ENCODE assay signal across 24 mouse cellular contexts in genomic region chr4:142246698-142247097, GRCm38 (mm10). TPM values are rescaled to one million over a fixed set of nuclear protein-coding genes. Genes with fewer than 3 reads are reported as not detected.
A peak's percentile ranks its signal among the peaks of the same experiment; 100 is the strongest.
DNase-seq lines count a peak whose midpoint lies in the region; ATAC-seq and TF ChIP-seq lines count a peak whose summit lies in the region.
"Had no signal": no experiment of that assay in that cellular context is flagged by ENCODE, and none has a peak within 500 bp of the region (broad histone marks: within the 10 kb centered on the region; RNA-seq: fewer than 3 reads in every experiment).

No protein-coding gene starts in this region.

- H3K4me2 ChIP-seq in heart, embryonic 12.5 days, result no peak overlapping the region
- H3K4me2 ChIP-seq in midbrain, embryonic 16.5 days (ENCODE audit: low read length), result no peak overlapping the region
- H3K4me2 ChIP-seq in hindbrain, postnatal 0 days (ENCODE audit: low read depth, low read length), result no peak overlapping the region
- H3K4me2 ChIP-seq: embryonic facial prominence, embryonic 15.5 days; forebrain, embryonic 15.5 days; liver, embryonic 12.5 days had no signal

- 0 out of 2 replicates have a peak overlapping the region, but pooled peaks have one; percentile 24 for H3K9ac ChIP-seq in heart, embryonic 12.5 days
- H3K9ac ChIP-seq in midbrain, embryonic 16.5 days (ENCODE audit: low read depth, low read length), result no peak overlapping the region
- H3K9ac ChIP-seq in hindbrain, postnatal 0 days (replicated peaks; ENCODE audit: low read length), result no peak overlapping the region
- H3K9ac ChIP-seq: embryonic facial prominence, embryonic 15.5 days; forebrain, embryonic 15.5 days; liver, embryonic 12.5 days; liver, postnatal 0 days had no signal

- H3K4me1 ChIP-seq in heart, embryonic 12.5 days (replicated peaks), result peaks cover 9% of the 10 kb centered on the region; the same call in 1 of the 2 replicates
- H3K4me1 ChIP-seq in midbrain, embryonic 10.5 days, result peaks cover 41% of the 10 kb centered on the region
- H3K4me1 ChIP-seq in midbrain, embryonic 16.5 days (ENCODE audit: control insufficient read depth, insufficient read depth, low read length), result peaks cover 7% of the 10 kb centered on the region; the same call in 1 of the 2 replicates
- H3K4me1 ChIP-seq in hindbrain, postnatal 0 days (ENCODE audit: insufficient read depth, low read length), result no peaks in the 10 kb centered on the region

- WGBS in heart, embryonic 12.5 days, result 22% methylated on average over 5 of the region's 5 CpGs
- 17% methylated on average over 5 of the region's 5 CpGs for WGBS in midbrain, embryonic 10.5 days
- 4% methylated on average over 5 of the region's 5 CpGs for WGBS in midbrain, embryonic 16.5 days
- 25% methylated on average over 5 of the region's 5 CpGs for WGBS in hindbrain, postnatal 0 days

- H3K27ac ChIP-seq in heart, embryonic 12.5 days (ENCODE audit: poor library complexity, severe bottlenecking), result no peak overlapping the region
- 0 out of 2 replicates have a peak overlapping the region, but pooled peaks have one; percentile 28 for H3K27ac ChIP-seq in midbrain, embryonic 10.5 days (replicated peaks)
- no peak overlapping the region for H3K27ac ChIP-seq in midbrain, embryonic 16.5 days (ENCODE audit: low read length)
- H3K27ac ChIP-seq in hindbrain, postnatal 0 days, result no peak overlapping the region
- H3K27ac ChIP-seq: embryonic facial prominence, embryonic 15.5 days; forebrain, embryonic 15.5 days; heart, adult 2 months; liver, embryonic 12.5 days had no signal

- no peak for ATAC-seq in heart, embryonic 12.5 days (ENCODE audit: insufficient number of reproducible peaks, low FRiP score)
- ATAC-seq in midbrain, embryonic 16.5 days, result no peak
- ATAC-seq in hindbrain, postnatal 0 days, result peak; percentile 22; the same call in 1 of the 2 replicates
- ATAC-seq: CD4-positive, CD25-positive, alpha-beta regulatory T cell, adult 4 months; forebrain, embryonic 15.5 days; liver, embryonic 12.5 days; liver, postnatal 0 days had no signal

- H3K4me3 ChIP-seq in heart, embryonic 12.5 days, result no peak overlapping the region
- no peak overlapping the region for H3K4me3 ChIP-seq in midbrain, embryonic 10.5 days
- H3K4me3 ChIP-seq in midbrain, embryonic 16.5 days (ENCODE audit: low read depth, low read length), result no peak overlapping the region
- H3K4me3 ChIP-seq in hindbrain, postnatal 0 days (ENCODE audit: low read length), result no peak overlapping the region
- H3K4me3 ChIP-seq: embryonic facial prominence, embryonic 15.5 days; forebrain, embryonic 15.5 days; heart, adult 2 months; liver, embryonic 12.5 days had no signal

- no peaks in the 10 kb centered on the region for H3K9me3 ChIP-seq in heart, embryonic 12.5 days (replicated peaks)
- no peaks in the 10 kb centered on the region for H3K9me3 ChIP-seq in midbrain, embryonic 10.5 days (replicated peaks)
- H3K9me3 ChIP-seq in midbrain, embryonic 16.5 days (replicated peaks; ENCODE audit: control insufficient read depth, low read length, poor library complexity, severe bottlenecking), result no peaks in the 10 kb centered on the region
- no peaks in the 10 kb centered on the region for H3K9me3 ChIP-seq in hindbrain, postnatal 0 days (ENCODE audit: low read length)
- H3K9me3 ChIP-seq: embryonic facial prominence, embryonic 15.5 days; forebrain, embryonic 15.5 days; liver, embryonic 12.5 days had no signal

- DNase-seq in heart, adult 9 months (ENCODE audit: low spot score in 2 of 2), result no peak
- no peak for DNase-seq in midbrain, embryonic 10.5 days (ENCODE audit: low spot score)
- DNase-seq in hindbrain, postnatal 0 days (ENCODE audit: low spot score), result peak; percentile 53
- peak; percentile 59 for DNase-seq in retina, postnatal 1 day
- DNase-seq in T-cell, adult 2 months (ENCODE audit: low spot score), result no peak
- DNase-seq: adrenal gland, adult 2 months; adrenal gland, postnatal 36 days; cerebellum, adult 2 months; cerebellum, postnatal 14 days; heart, adult 2 months; heart, postnatal 36 days; kidney, adult 11 months; kidney, postnatal 25 days; liver, postnatal 0 days; lung, postnatal 36 days; spleen, adult 18-20 months; thymus, postnatal 14 days had no signal

- no peaks in the 10 kb centered on the region for H3K27me3 ChIP-seq in heart, embryonic 12.5 days (replicated peaks)
- H3K27me3 ChIP-seq in midbrain, embryonic 10.5 days (ENCODE audit: low read depth, poor library complexity, severe bottlenecking), result 0 out of 2 replicates have a peak, but pooled peaks cover 5% of the 10 kb centered on the region
- no peaks in the 10 kb centered on the region for H3K27me3 ChIP-seq in midbrain, embryonic 16.5 days (ENCODE audit: control insufficient read depth, insufficient read depth, low read depth, low read length)
- H3K27me3 ChIP-seq in hindbrain, postnatal 0 days (ENCODE audit: insufficient read depth, low read length), result no peaks in the 10 kb centered on the region
- H3K27me3 ChIP-seq: embryonic facial prominence, embryonic 15.5 days; forebrain, embryonic 15.5 days; liver, embryonic 12.5 days had no signal

- H3K36me3 ChIP-seq in heart, embryonic 12.5 days, result no peaks in the 10 kb centered on the region
- H3K36me3 ChIP-seq in midbrain, embryonic 10.5 days, result no peaks in the 10 kb centered on the region
- H3K36me3 ChIP-seq in midbrain, embryonic 16.5 days (ENCODE audit: control insufficient read depth, insufficient read depth, low read length), result no peaks in the 10 kb centered on the region
- H3K36me3 ChIP-seq in hindbrain, postnatal 0 days (ENCODE audit: insufficient read depth, low read length), result no peaks in the 10 kb centered on the region
- H3K36me3 ChIP-seq: embryonic facial prominence, embryonic 15.5 days; forebrain, embryonic 15.5 days; liver, embryonic 12.5 days had no signal

- no peak for TF ChIP-seq CTCF in hindbrain, postnatal 0 days (IDR thresholded peaks at IDR 0.05; ENCODE audit: low read depth)

RNA-seq across cellular contexts. Expression of gene Kazn, which starts 7.5 kb away (rescaled TPM):
- 8.6 and 9.2 TPM in 2 replicates for polyA plus RNA-seq in heart, embryonic 12.5 days (2016; fragmentation: Nextera tagmentation; extraction: Ambion mirVana)
- 9.4 and 12.2 TPM in 2 replicates for polyA plus RNA-seq in midbrain, embryonic 10.5 days (2016; fragmentation: Nextera tagmentation; extraction: Ambion mirVana)
- 29.3 and 32.1 TPM in 2 replicates for polyA plus RNA-seq in midbrain, embryonic 16.5 days (2015; fragmentation: Nextera tagmentation; extraction: Ambion mirVana)
- 74.3 and 78.3 TPM in 2 replicates for total RNA-seq in hindbrain, postnatal 0 days (2014; rRNA removed)
- 19.3 and 20.9 TPM in 2 replicates for polyA plus RNA-seq in hindbrain, postnatal 0 days (2015; fragmentation: Nextera tagmentation; extraction: Ambion mirVana)
- total RNA-seq: monocyte, adult 5-6 weeks had no signal
- polyA plus RNA-seq: CD4-positive, CD25-positive, alpha-beta regulatory T cell, adult 4 months had no signal

Comparison
In these comparisons a context has a peak if more than half of its experiments do, and no peak if none do; other contexts are left out.
1. DNase-seq: peak in hindbrain, postnatal 0 days (single experiment) and retina, postnatal 1 day (single experiment); none in heart, adult 9 months (0 of 2), midbrain, embryonic 10.5 days (single experiment) and T-cell, adult 2 months (single experiment).